Mouse (Mus musculus): ENCODE results near the gene Zfp280c. TPM values are rescaled to one million over a fixed set of nuclear protein-coding genes. Genes with fewer than 3 reads are reported as not detected.

Zfp280c gene
- polyA plus RNA-seq, 1 experiment from 2014 or later: 11.8 TPM

Small RNA genes within 50 kb of the gene (microRNA-seq; reads per million reads assigned to microRNA genes)
- not detected for gene Gm27828

Other genes with a start within 250 kb of the Zfp280c start
- 5.3 and 6.3 TPM in 2 replicates for gene Elf4, start 131.4 kb downstream of the Zfp280c start, polyA plus RNA-seq (2015; fragmentation: Nextera tagmentation; extraction: Ambion mirVana)
- 90.7 and 97.2 TPM in 2 replicates for gene Aifm1, start 80.9 kb downstream of the Zfp280c start, polyA plus RNA-seq (2015; fragmentation: Nextera tagmentation; extraction: Ambion mirVana)
- 2.3 and 3.6 TPM in 2 replicates for gene Rab33a, start 75.2 kb downstream of the Zfp280c start, polyA plus RNA-seq (2015; fragmentation: Nextera tagmentation; extraction: Ambion mirVana)
- gene Slc25a14, start 28.9 kb upstream of the Zfp280c start, polyA plus RNA-seq (2015; fragmentation: Nextera tagmentation; extraction: Ambion mirVana): 16.0 and 18.0 TPM in 2 replicates
- 0.06 TPM in 1 of 2 replicates, not detected in the other for gene Gpr119, start 80.0 kb upstream of the Zfp280c start, polyA plus RNA-seq (2015; fragmentation: Nextera tagmentation; extraction: Ambion mirVana)
- gene Rbmx2, start 100.5 kb upstream of the Zfp280c start, polyA plus RNA-seq (2015; fragmentation: Nextera tagmentation; extraction: Ambion mirVana): 22.7 and 28.1 TPM in 2 replicates

All from kidney, embryonic 15.5 days (tissue).